Mouse (Mus musculus) forebrain, postnatal 0 days (tissue): Measurements from ENCODE around the gene Ppp1cc. TPM values are rescaled to one million over a fixed set of nuclear protein-coding genes. Genes with fewer than 3 reads are reported as not detected.

Source experiments
- ATAC-seq: fragments of 200-750 bp; cut with Nextera tagmentation; 2 replicates; pipeline ENCODE4 v1.8.0; 2017; ENCODE audit warnings: mild to moderate bottlenecking, moderate library complexity
- DNase-seq: peaks from one replicate; pipeline ENCODE4 v3.0.0-alpha.2; 2015
- H3K27ac ChIP-seq: fragments of 300-500 bp; sonication (generic); 2 replicates; pipeline ENCODE4 v1.5.1; 2014; ENCODE audit warnings: low read depth, mild to moderate bottlenecking, antibody characterized with exemption, low read length, moderate library complexity, mixed read lengths
- H3K27me3 ChIP-seq: fragments of 300-500 bp; sonication (generic); 2 replicates; pipeline ENCODE4 v1.6.1; 2014; ENCODE audit warnings: mild to moderate bottlenecking, low read length, mixed read lengths; ENCODE audit not compliant: insufficient read depth
- H3K36me3 ChIP-seq: fragments of 300-500 bp; sonication (generic); 2 replicates; pipeline ENCODE4 v1.6.1; 2014; ENCODE audit warnings: mild to moderate bottlenecking, moderate library complexity; ENCODE audit not compliant: insufficient read depth
- H3K4me1 ChIP-seq: fragments of 300-500 bp; sonication (generic); 2 replicates; pipeline ENCODE4 v1.6.1; 2014; ENCODE audit warnings: antibody characterized with exemption; ENCODE audit not compliant: insufficient read depth
- H3K4me2 ChIP-seq: fragments of 300-500 bp; sonication (generic); 2 replicates; pipeline ENCODE4 v1.6.1; 2014; ENCODE audit warnings: low read depth, mild to moderate bottlenecking, moderate library complexity
- H3K4me3 ChIP-seq: fragments of 300-500 bp; sonication (generic); 2 replicates; pipeline ENCODE4 v1.5.1; 2014; ENCODE audit warnings: low read depth, low read length, mixed read lengths
- H3K9ac ChIP-seq: fragments of 300-500 bp; sonication (generic); 2 replicates; pipeline ENCODE4 v1.6.1; 2014; ENCODE audit warnings: mild to moderate bottlenecking
- H3K9me3 ChIP-seq: fragments of 300-500 bp; sonication (generic); 2 replicates; pipeline ENCODE4 v1.6.1; 2016; ENCODE audit warnings: low read length
- CTCF ChIP-seq: sonication (generic); IDR thresholded peaks from 2 replicates; pipeline ENCODE4 v1.5.1; 2016; ENCODE audit warnings: antibody characterized with exemption, control low read depth, low read depth
- WGBS: fragments of 180-500 bp; shearing (Covaris S2); extraction: QIAGEN DNeasy Blood & Tissue Kit; methylation state at CpG from one replicate; pipeline ENCODE4 v1.1.7; 2014; 5-methylcytosine and 5-hydroxymethylcytosine counted together
- polyA plus RNA-seq: library from polyadenylated mRNA; unstranded; fragments of >200 nt; fragmentation: Nextera tagmentation; extraction: Ambion mirVana; gene quantifications from 2 replicates; pipeline ENCODE4 v1.2.1, GENCODE M21; 2015
- total RNA-seq: library from RNA; depleted of rRNA; stranded (reverse); fragments of >200 nt; gene quantifications from 2 replicates; pipeline ENCODE4 v1.2.3, GENCODE M21; 2014

Gene Ppp1cc
- total and polyA plus RNA-seq, 2 experiments from 2014 or later: 193 to 278 TPM

- H3K27me3 ChIP-seq: no peaks in the 10 kb centered on the region
- H3K4me1 ChIP-seq: no peaks in the 10 kb centered on the region
- no peak for TF ChIP-seq CTCF
- no peak for DNase-seq
- no peak overlapping the region for H3K4me3 ChIP-seq
- no peak overlapping the region for H3K27ac ChIP-seq
- 93% methylated on average over 6 of the region's 6 CpGs for WGBS
- H3K4me2 ChIP-seq: no peak overlapping the region
- no peaks in the 10 kb centered on the region for H3K36me3 ChIP-seq
- H3K9me3 ChIP-seq: no peaks in the 10 kb centered on the region
- ATAC-seq: no peak
- H3K9ac ChIP-seq: no peak overlapping the region
Measured at GRCm38 (mm10) chr5:122201904-122202303, 43.8 kb downstream of the Ppp1cc start.

GRCm38 (mm10) chr5:122204180-122204579, 46.1 kb downstream of the Ppp1cc start:
- 78% methylated on average over 2 of the region's 2 CpGs for WGBS
- DNase-seq (no peak), ATAC-seq (no peak)
- H3K4me1 ChIP-seq: no peaks in the 10 kb centered on the region
- H3K9ac ChIP-seq: no peak overlapping the region
- no peak overlapping the region for H3K27ac ChIP-seq
- TF ChIP-seq CTCF: no peak
- H3K36me3 ChIP-seq: no peaks in the 10 kb centered on the region
- H3K4me3 ChIP-seq: no peak overlapping the region
- H3K27me3 ChIP-seq: no peaks in the 10 kb centered on the region
- no peak overlapping the region for H3K4me2 ChIP-seq
- H3K9me3 ChIP-seq: no peaks in the 10 kb centered on the region

DNA sequence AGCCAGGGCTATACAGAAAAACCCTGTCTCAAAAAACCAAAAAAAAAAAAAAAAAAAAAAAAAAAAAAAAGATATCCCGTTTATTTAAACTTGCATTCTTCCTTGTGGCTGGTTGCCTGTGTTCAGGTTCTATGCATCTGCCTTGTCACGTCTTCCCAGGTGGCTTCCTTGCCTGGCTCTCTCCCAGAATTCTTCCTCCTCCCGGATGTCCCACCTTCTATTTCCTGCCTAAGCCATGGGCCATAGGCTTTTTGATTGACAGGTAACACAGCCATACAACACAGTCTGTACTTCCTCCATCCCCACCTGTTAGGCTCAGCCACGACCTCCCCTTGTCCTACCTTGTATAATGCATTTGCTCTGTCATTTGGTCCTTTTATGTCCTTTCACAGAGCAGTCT, 48.4 kb downstream of the Ppp1cc start, which contains the start of gene Hvcn1:
TSS of gene Hvcn1 (plus strand) at position 330 of the 400 bp plus-strand sequence.
- Histone ChIP-seq H3K27ac (no peak within 1 kb of the TSS), H3K9me3 (no peaks in the 10 kb centered on the region), H3K9ac (no peak within 1 kb of the TSS), H3K4me2 (no peak within 1 kb of the TSS), H3K4me1 (no peaks in the 10 kb centered on the region), H3K36me3 (no peaks in the 10 kb centered on the region), H3K27me3 (no peaks in the 10 kb centered on the region), H3K4me3 (no peak within 1 kb of the TSS)
- WGBS: 73% methylated on average over 4 of the region's 4 CpGs
- ATAC-seq (no peak), DNase-seq (no peak)
- TF ChIP-seq CTCF: no peak

GRCm38 (mm10) chr5:122208909-122209308, 50.8 kb downstream of the Ppp1cc start:
- no peak for TF ChIP-seq CTCF
- no peak overlapping the region for H3K4me3 ChIP-seq
- H3K27me3 ChIP-seq: no peaks in the 10 kb centered on the region
- no peaks in the 10 kb centered on the region for H3K9me3 ChIP-seq
- DNase-seq: no peak
- H3K9ac ChIP-seq: no peak overlapping the region
- H3K4me2 ChIP-seq: no peak overlapping the region
- H3K36me3 ChIP-seq: no peaks in the 10 kb centered on the region
- no peak for ATAC-seq
- no peaks in the 10 kb centered on the region for H3K4me1 ChIP-seq
- H3K27ac ChIP-seq: no peak overlapping the region
- 48% methylated on average over 6 of the region's 6 CpGs for WGBS

DNA sequence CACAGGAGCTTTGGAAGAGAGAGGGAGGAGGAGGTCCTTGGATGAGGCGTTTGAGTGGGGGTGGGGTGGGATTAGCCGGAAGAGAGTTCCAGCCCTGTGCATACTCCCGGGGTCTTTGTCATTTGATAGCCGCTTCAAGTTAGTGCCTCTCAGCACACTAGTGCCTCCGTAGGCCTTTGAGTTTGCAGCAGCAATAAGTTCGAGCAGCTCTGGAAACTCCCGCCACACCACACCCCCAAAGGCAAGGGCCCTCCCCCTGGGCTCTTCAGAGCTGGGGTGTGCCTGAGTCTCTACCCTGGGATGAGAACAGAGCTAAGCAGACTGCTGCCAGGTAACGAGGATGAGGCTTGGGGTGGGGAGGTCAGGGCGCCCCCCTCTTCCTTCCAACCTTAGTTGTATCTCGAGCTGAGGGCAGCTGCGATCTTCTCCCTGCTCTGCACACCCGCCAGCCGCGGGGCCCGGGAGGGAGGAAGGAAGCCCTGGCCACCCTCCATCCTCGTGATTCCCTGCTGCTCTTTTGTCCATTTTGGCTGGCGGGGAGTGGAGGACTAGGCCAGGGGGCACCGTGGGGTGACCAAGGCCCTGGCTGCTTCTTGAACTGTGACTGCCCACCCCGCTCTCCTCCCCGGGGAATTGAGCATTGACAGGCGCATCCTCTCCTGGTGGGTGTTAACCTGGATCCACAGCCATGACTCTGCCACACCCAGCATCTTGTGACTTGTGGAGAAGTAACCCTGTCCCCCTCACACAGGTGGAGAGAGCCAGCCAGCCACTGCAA, 51.7 kb downstream of the Ppp1cc start:
- Histone ChIP-seq H3K9ac (no peak overlapping the region), H3K4me2 (peak overlapping the region; percentile 35), H3K36me3 (no peaks in the 10 kb centered on the region), H3K4me3 (no peak overlapping the region), H3K27ac (no peak overlapping the region), H3K27me3 (no peaks in the 10 kb centered on the region), H3K9me3 (no peaks in the 10 kb centered on the region), H3K4me1 (no peaks in the 10 kb centered on the region)
- no peak for TF ChIP-seq CTCF
- peak; percentile 36; the same call in 1 of the 2 replicates for ATAC-seq
- WGBS: 7% methylated on average over 21 of the region's 21 CpGs
- DNase-seq: peak; percentile 4

DNA sequence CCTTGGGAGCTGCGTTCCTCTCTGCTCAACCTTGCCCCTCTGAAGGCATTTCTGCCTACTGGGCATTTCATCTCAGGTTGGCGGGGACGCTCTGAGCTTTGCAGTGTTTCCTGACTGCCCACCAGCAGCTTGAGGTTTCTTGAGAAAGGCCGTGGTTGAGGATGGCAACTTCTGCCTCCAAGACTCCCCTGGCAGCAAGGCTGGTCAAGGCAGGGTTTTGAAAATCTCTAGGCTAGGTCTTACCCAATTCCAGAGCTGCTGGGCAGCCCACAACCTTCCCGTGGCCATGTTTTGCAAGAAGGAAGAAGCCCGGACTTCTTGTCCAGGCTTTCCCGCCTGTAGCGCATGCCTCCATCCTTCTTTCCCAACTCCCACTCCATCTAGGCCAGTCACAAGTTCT, 52.8 kb downstream of the Ppp1cc start:
- Histone ChIP-seq H3K36me3 (no peaks in the 10 kb centered on the region), H3K27me3 (no peaks in the 10 kb centered on the region), H3K4me2 (no peak overlapping the region), H3K9me3 (no peaks in the 10 kb centered on the region), H3K4me3 (no peak overlapping the region), H3K27ac (no peak overlapping the region), H3K9ac (no peak overlapping the region), H3K4me1 (no peaks in the 10 kb centered on the region)
- ATAC-seq (no peak), DNase-seq (no peak)
- 94% methylated on average over 8 of the region's 8 CpGs for WGBS
- no peak for TF ChIP-seq CTCF

GRCm38 (mm10) chr5:122212125-122212524, 54.0 kb downstream of the Ppp1cc start:
- H3K4me1 ChIP-seq: no peaks in the 10 kb centered on the region
- H3K27ac ChIP-seq: no peak overlapping the region
- H3K9ac ChIP-seq: no peak overlapping the region
- no peak overlapping the region for H3K4me2 ChIP-seq
- H3K9me3 ChIP-seq: no peaks in the 10 kb centered on the region
- 86% methylated on average over 8 of the region's 8 CpGs for WGBS
- no peak for ATAC-seq
- H3K27me3 ChIP-seq: no peaks in the 10 kb centered on the region
- TF ChIP-seq CTCF: no peak
- no peak overlapping the region for H3K4me3 ChIP-seq
- no peaks in the 10 kb centered on the region for H3K36me3 ChIP-seq
- no peak for DNase-seq
